Mouse (Mus musculus): ENCODE results near the gene Cyp2e1. TPM values are rescaled to one million over a fixed set of nuclear protein-coding genes. Genes with fewer than 3 reads are reported as not detected.

Gene Cyp2e1
- total and polyA plus RNA-seq, 3 experiments = 0.05 TPM; not detected in 2

DNA sequence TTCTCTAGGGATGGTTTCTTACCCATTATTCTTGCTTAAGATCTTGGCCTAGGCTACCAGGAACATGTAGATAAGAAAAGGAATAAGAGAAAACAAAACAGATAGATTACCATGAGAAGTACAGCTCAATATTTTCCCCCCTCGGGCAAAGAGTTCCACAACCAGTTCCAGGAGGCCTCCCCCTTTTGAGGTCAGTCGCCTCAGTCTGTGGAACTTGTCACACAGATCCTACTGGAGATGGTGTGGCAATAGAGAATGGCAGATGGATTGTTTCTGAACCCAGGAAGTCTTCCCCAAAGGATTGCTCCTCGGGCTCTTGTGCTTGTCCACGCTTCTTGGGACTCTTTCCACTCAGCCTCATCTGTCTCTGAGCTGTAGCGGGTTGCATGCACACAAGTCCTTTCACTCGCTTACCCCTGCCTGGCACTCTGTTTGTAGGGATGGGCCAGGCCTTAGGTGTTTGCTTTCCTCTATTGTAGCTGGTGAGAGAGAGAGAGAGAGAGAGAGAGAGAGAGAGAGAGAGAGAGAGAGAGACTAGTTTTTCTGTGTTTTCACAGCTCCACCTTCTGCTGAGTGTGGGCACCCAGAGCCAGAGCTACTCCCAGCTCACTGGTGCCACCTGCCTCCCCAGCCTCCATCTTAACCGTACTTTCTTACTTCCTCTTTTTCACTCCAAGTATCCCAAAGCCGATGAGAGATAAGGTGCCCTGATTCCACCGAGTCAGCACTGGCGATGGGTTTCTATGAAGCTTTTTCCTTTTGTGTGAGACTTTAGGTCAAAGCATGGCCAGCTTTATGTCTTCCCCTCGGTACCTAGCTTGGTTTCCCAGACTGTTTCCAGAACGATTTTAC lies 2.6 kb downstream of the Cyp2e1 start:
- H3K4me3 ChIP-seq (ENCODE audit: low read depth, low read length) = no peak overlapping the region
- 0 out of 2 replicates have a peak, but pooled peaks cover 6% of the 10 kb centered on the region for H3K27me3 ChIP-seq (ENCODE audit: insufficient read depth, low read length)
- no peaks in the 10 kb centered on the region for H3K36me3 ChIP-seq (replicated peaks)
- DNase-seq (ENCODE audit: low spot score) = no peak
- H3K9me3 ChIP-seq (replicated peaks) = no peaks in the 10 kb centered on the region
- H3K4me1 ChIP-seq (ENCODE audit: insufficient read depth, low read depth, low read length) = no peaks in the 10 kb centered on the region
- no peak for ATAC-seq (ENCODE audit: extremely low read depth, insufficient number of reproducible peaks, low FRiP score, poor library complexity, severe bottlenecking)
- TF ChIP-seq POLR2AphosphoS5 (IDR thresholded peaks at IDR 0.05; ENCODE audit: insufficient replicate concordance, low read depth, low read length) (no peak), TAL1 (conservative IDR thresholded peaks at IDR 0.05; ENCODE audit: low read depth, low read length) (no peak), GATA1 (IDR thresholded peaks at IDR 0.05; ENCODE audit: borderline replicate concordance, low read length) (no peak), CTCF (IDR thresholded peaks at IDR 0.05; ENCODE audit: low read depth, low read length) (no peak), GATA2 (IDR thresholded peaks at IDR 0.05; ENCODE audit: borderline replicate concordance, low read depth, low read length) (no peak)

- no peaks in the 10 kb centered on the region for H3K36me3 ChIP-seq (replicated peaks)
- H3K4me3 ChIP-seq (ENCODE audit: low read depth, low read length) = no peak overlapping the region
- H3K9me3 ChIP-seq (replicated peaks) = no peaks in the 10 kb centered on the region
- no peaks in the 10 kb centered on the region for H3K4me1 ChIP-seq (ENCODE audit: insufficient read depth, low read depth, low read length)
- ATAC-seq (ENCODE audit: extremely low read depth, insufficient number of reproducible peaks, low FRiP score, poor library complexity, severe bottlenecking) = no peak
- DNase-seq (ENCODE audit: low spot score) = no peak
- peaks cover 8% of the 10 kb centered on the region for H3K27me3 ChIP-seq (ENCODE audit: insufficient read depth, low read length)
- TF ChIP-seq POLR2AphosphoS5 (IDR thresholded peaks at IDR 0.05; ENCODE audit: insufficient replicate concordance, low read depth, low read length) (no peak), GATA2 (IDR thresholded peaks at IDR 0.05; ENCODE audit: borderline replicate concordance, low read depth, low read length) (no peak), GATA1 (IDR thresholded peaks at IDR 0.05; ENCODE audit: borderline replicate concordance, low read length) (no peak), TAL1 (conservative IDR thresholded peaks at IDR 0.05; ENCODE audit: low read depth, low read length) (no peak), CTCF (IDR thresholded peaks at IDR 0.05; ENCODE audit: low read depth, low read length) (no peak)
Observed at GRCm38 (mm10) chr7:140780548-140780947, 17.0 kb downstream of the Cyp2e1 start.

DNA sequence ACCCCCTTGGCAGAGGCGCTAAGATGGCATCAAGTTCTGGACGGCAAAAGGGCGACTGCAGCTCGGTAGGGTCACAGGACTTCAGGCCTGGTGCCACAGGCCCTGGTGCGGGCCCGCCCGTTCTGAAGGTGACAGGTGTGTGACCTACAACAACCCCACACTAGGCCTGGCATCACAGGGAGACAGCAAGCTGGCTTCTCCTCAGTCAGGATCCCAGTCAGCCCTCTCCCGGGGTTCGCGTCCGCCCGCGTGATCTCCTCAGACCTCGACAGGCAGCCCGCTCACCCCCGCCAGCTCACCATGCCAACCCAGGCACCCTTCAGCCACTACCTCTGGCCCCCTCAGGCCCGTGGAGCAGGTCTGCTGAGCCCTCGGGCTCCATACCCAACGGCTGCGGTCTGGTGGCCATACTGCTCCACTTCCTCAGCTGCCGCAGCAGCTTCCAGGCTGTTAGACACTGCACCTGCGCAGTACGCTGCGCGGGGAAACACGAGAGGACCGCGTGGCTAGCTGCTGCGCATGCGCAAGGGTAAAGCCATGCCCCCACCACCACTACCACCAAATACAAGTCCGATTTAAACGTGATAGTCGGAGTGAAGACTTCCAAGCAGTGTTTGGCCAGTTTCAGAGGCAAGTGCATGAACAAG lies 24.0 kb downstream of the Cyp2e1 start, which contains the start of gene Syce1:
Gene Syce1 (minus strand): TSS at position 447 of the 647 bp plus-strand sequence.
- Histone ChIP-seq H3K4me1 (ENCODE audit: insufficient read depth, low read depth, low read length) (no peaks in the 10 kb centered on the region), H3K4me3 (ENCODE audit: low read depth, low read length) (no peak within 1 kb of the TSS), H3K27me3 (ENCODE audit: insufficient read depth, low read length) (peaks cover 10% of the 10 kb centered on the region; the same call in 1 of the 2 replicates), H3K36me3 (replicated peaks) (no peaks in the 10 kb centered on the region), H3K9me3 (replicated peaks) (no peaks in the 10 kb centered on the region)
- DNase-seq (ENCODE audit: low spot score) = no peak
- ATAC-seq (ENCODE audit: extremely low read depth, insufficient number of reproducible peaks, low FRiP score, poor library complexity, severe bottlenecking) = no peak
- TF ChIP-seq GATA1 (IDR thresholded peaks at IDR 0.05; ENCODE audit: borderline replicate concordance, low read length) (no peak), CTCF (IDR thresholded peaks at IDR 0.05; ENCODE audit: low read depth, low read length) (no peak), GATA2 (IDR thresholded peaks at IDR 0.05; ENCODE audit: borderline replicate concordance, low read depth, low read length) (no peak), TAL1 (conservative IDR thresholded peaks at IDR 0.05; ENCODE audit: low read depth, low read length) (no peak), POLR2AphosphoS5 (IDR thresholded peaks at IDR 0.05; ENCODE audit: insufficient replicate concordance, low read depth, low read length) (no peak)

DNA sequence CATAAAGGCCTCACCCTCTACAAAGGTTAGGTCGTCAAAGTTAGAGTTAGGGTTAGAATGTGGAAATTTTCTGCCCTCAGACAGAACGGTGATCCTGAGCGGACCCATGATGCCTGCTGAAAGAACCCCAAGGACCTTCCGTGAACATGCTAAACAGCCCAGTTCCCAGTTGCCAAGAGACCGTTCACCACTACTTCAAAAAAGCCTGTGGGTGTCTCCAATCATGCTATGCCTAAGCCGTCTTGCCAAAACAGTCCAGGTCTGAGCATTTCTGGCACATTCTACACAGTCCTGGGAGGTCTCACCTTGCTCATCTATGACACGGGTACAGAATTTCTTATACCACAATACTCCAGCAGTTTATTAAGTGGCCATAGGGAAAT lies 24.5 kb downstream of the Cyp2e1 start:
- Histone ChIP-seq H3K36me3 (replicated peaks) (no peaks in the 10 kb centered on the region), H3K27me3 (ENCODE audit: insufficient read depth, low read length) (peaks cover 10% of the 10 kb centered on the region; the same call in 1 of the 2 replicates), H3K9me3 (replicated peaks) (no peaks in the 10 kb centered on the region), H3K4me3 (ENCODE audit: low read depth, low read length) (no peak overlapping the region), H3K4me1 (ENCODE audit: insufficient read depth, low read depth, low read length) (no peaks in the 10 kb centered on the region)
- ATAC-seq (ENCODE audit: extremely low read depth, insufficient number of reproducible peaks, low FRiP score, poor library complexity, severe bottlenecking) (no peak), DNase-seq (ENCODE audit: low spot score) (no peak)
- TF ChIP-seq POLR2AphosphoS5 (IDR thresholded peaks at IDR 0.05; ENCODE audit: insufficient replicate concordance, low read depth, low read length) (no peak), GATA1 (IDR thresholded peaks at IDR 0.05; ENCODE audit: borderline replicate concordance, low read length) (no peak), TAL1 (conservative IDR thresholded peaks at IDR 0.05; ENCODE audit: low read depth, low read length) (no peak), GATA2 (IDR thresholded peaks at IDR 0.05; ENCODE audit: borderline replicate concordance, low read depth, low read length) (no peak), CTCF (IDR thresholded peaks at IDR 0.05; ENCODE audit: low read depth, low read length) (no peak)

DNA sequence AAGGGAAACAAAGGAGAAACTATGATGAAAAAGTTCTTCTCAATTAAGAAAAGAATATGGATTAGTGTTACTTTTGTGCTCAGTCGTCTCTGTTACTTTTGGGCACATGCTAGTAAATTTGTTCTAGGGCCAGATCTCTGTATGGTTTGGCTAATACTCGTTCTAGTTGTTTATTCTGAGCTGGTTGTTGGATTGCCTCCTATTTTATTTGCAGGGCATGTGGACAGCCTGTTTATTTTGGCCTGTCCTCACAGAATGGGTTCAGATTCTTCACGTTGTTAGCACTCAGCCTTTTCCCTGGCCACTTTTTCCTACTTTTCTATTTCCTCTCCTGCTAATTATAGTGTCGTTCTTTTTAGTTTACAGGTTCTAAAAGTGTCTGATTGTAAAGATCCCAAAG lies 30.0 kb downstream of the Cyp2e1 start:
- ATAC-seq (ENCODE audit: extremely low read depth, insufficient number of reproducible peaks, low FRiP score, poor library complexity, severe bottlenecking) (no peak), DNase-seq (ENCODE audit: low spot score) (no peak)
- H3K9me3 ChIP-seq (replicated peaks) = no peaks in the 10 kb centered on the region
- no peak overlapping the region for H3K4me3 ChIP-seq (ENCODE audit: low read depth, low read length)
- TF ChIP-seq GATA2 (IDR thresholded peaks at IDR 0.05; ENCODE audit: borderline replicate concordance, low read depth, low read length) = no peak
- no peak for TF ChIP-seq CTCF (IDR thresholded peaks at IDR 0.05; ENCODE audit: low read depth, low read length)
- TF ChIP-seq TAL1 (conservative IDR thresholded peaks at IDR 0.05; ENCODE audit: low read depth, low read length) = no peak
- TF ChIP-seq GATA1 (IDR thresholded peaks at IDR 0.05; ENCODE audit: borderline replicate concordance, low read length) = no peak
- TF ChIP-seq POLR2AphosphoS5 (IDR thresholded peaks at IDR 0.05; ENCODE audit: insufficient replicate concordance, low read depth, low read length) = no peak
- H3K4me1 ChIP-seq (ENCODE audit: insufficient read depth, low read depth, low read length) = no peaks in the 10 kb centered on the region
- H3K36me3 ChIP-seq (replicated peaks) = no peaks in the 10 kb centered on the region
- H3K27me3 ChIP-seq (ENCODE audit: insufficient read depth, low read length) = 0 out of 2 replicates have a peak, but pooled peaks cover 13% of the 10 kb centered on the region

DNA sequence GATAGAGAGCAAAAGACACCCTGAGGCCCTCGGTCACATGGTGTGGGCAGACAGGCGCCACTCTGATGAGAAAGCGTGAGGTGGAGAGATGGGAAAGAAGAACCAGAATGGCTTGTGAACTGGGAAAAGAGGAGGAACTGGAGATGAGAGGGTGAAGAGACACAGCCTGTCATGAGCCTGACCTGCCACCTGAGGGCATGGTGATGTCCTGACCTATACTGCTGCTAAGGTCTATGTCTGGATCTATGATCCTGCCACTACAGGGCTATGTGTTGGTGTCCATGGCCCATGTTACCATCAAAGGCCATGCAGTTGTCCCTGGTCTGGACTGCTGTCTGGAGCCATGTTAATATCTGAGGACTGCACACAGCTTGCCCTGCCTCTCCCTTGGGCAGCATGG lies 34.1 kb downstream of the Cyp2e1 start:
- no peaks in the 10 kb centered on the region for H3K9me3 ChIP-seq (replicated peaks)
- no peak overlapping the region for H3K4me3 ChIP-seq (ENCODE audit: low read depth, low read length)
- DNase-seq (ENCODE audit: low spot score) = no peak
- no peaks in the 10 kb centered on the region for H3K36me3 ChIP-seq (replicated peaks)
- H3K4me1 ChIP-seq (ENCODE audit: insufficient read depth, low read depth, low read length) = no peaks in the 10 kb centered on the region
- peaks cover 14% of the 10 kb centered on the region for H3K27me3 ChIP-seq (ENCODE audit: insufficient read depth, low read length)
- no peak for ATAC-seq (ENCODE audit: extremely low read depth, insufficient number of reproducible peaks, low FRiP score, poor library complexity, severe bottlenecking)
- TF ChIP-seq TAL1 (conservative IDR thresholded peaks at IDR 0.05; ENCODE audit: low read depth, low read length) = no peak
- no peak for TF ChIP-seq CTCF (IDR thresholded peaks at IDR 0.05; ENCODE audit: low read depth, low read length)
- no peak for TF ChIP-seq POLR2AphosphoS5 (IDR thresholded peaks at IDR 0.05; ENCODE audit: insufficient replicate concordance, low read depth, low read length)
- TF ChIP-seq GATA2 (IDR thresholded peaks at IDR 0.05; ENCODE audit: borderline replicate concordance, low read depth, low read length) = no peak
- TF ChIP-seq GATA1 (IDR thresholded peaks at IDR 0.05; ENCODE audit: borderline replicate concordance, low read length) = no peak

Data from G1E (cell line).